Mouse (Mus musculus) embryonic fibroblast, embryonic 13.5 days (primary cell): ENCODE results near the gene Clcnkb. TPM values are rescaled to one million over a fixed set of nuclear protein-coding genes. Genes with fewer than 3 reads are reported as not detected.

Experiments used
- H3K27ac ChIP-seq: 2 replicates; pipeline ENCODE4 v1.5.1; 2012; ENCODE audit warnings: low read length, control low read depth, inconsistent platforms; ENCODE audit not compliant: insufficient read depth
- H3K4me1 ChIP-seq: 2 replicates; pipeline ENCODE4 v1.6.1; 2011; ENCODE audit warnings: low read length; ENCODE audit not compliant: control insufficient read depth, insufficient read depth
- H3K4me3 ChIP-seq: 2 replicates; pipeline ENCODE4 v1.5.1; 2011; ENCODE audit warnings: mild to moderate bottlenecking, control low read depth, low read length; ENCODE audit not compliant: insufficient read depth
- CTCF ChIP-seq: IDR thresholded peaks from 2 replicates; pipeline ENCODE4 v1.5.1; 2011; ENCODE audit warnings: mild to moderate bottlenecking, control low read depth, low read length, moderate library complexity, borderline replicate concordance; ENCODE audit not compliant: insufficient read depth
- POLR2A ChIP-seq: IDR thresholded peaks from 2 replicates; pipeline ENCODE4 v1.6.1; 2011; ENCODE audit warnings: low read depth, mild to moderate bottlenecking, control low read depth, low read length, moderate library complexity
- polyA plus RNA-seq: library from polyadenylated mRNA; stranded (reverse); fragments of >200 nt; gene quantifications from 2 replicates; pipeline ENCODE4 v1.2.4, GENCODE M21; 2011; ENCODE audit warnings: low read depth; ENCODE audit not compliant: missing spikeins, insufficient read length

Clcnkb gene
- polyA plus RNA-seq, 1 experiment, result not detected

- Histone ChIP-seq H3K27ac (no peak overlapping the region), H3K4me1 (no peaks in the 10 kb centered on the region), H3K4me3 (no peak overlapping the region)
- TF ChIP-seq POLR2A (no peak), CTCF (peak; percentile 26; the same call in 1 of the 2 replicates)
These were observed 52.8 kb downstream of the Clcnkb start for GRCm38 (mm10) chr4:141362937-141363548.

- Histone ChIP-seq H3K4me1 (no peaks in the 10 kb centered on the region), H3K4me3 (no peak overlapping the region), H3K27ac (no peak overlapping the region)
- TF ChIP-seq CTCF (no peak), POLR2A (no peak)
These were observed 55.0 kb downstream of the Clcnkb start for GRCm38 (mm10) chr4:141360846-141361245.

- Histone ChIP-seq H3K4me3 (no peak overlapping the region), H3K4me1 (no peaks in the 10 kb centered on the region), H3K27ac (no peak overlapping the region)
- TF ChIP-seq CTCF, result no peak
- no peak for TF ChIP-seq POLR2A
These were observed 56.6 kb downstream of the Clcnkb start for GRCm38 (mm10) chr4:141359222-141359621.

GRCm38 (mm10) chr4:141357811-141358210 is 58.0 kb downstream of the Clcnkb start:
- H3K27ac ChIP-seq, result no peak overlapping the region
- TF ChIP-seq CTCF (no peak), POLR2A (no peak)

More at GRCm38 (mm10) chr4:141357811-141358210, 58.0 kb downstream of the Clcnkb start:
- no peak overlapping the region for H3K4me3 ChIP-seq
- H3K4me1 ChIP-seq, result no peaks in the 10 kb centered on the region

Other genes with a start within 250 kb of the Clcnkb start
- gene Rsg1, start 202.1 kb downstream of the Clcnkb start, polyA plus RNA-seq, result 1.3 and 2.1 TPM in 2 replicates
- gene Arhgef19, start 176.5 kb downstream of the Clcnkb start, polyA plus RNA-seq, result 15.2 and 16.4 TPM in 2 replicates
- gene Epha2, start 114.8 kb downstream of the Clcnkb start, polyA plus RNA-seq, result 16.7 and 28.6 TPM in 2 replicates
- not detected in 2 replicates for gene Fam131c, start 47.8 kb downstream of the Clcnkb start, polyA plus RNA-seq
- not detected in 2 replicates for gene Clcnka, start 17.3 kb downstream of the Clcnkb start, polyA plus RNA-seq
- gene Hspb7, start 4.8 kb upstream of the Clcnkb start, polyA plus RNA-seq, result 1.2 and 1.9 TPM in 2 replicates
- not detected in 2 replicates for gene Srarp, start 20.1 kb upstream of the Clcnkb start, polyA plus RNA-seq
- 14.4 and 15.1 TPM in 2 replicates for gene Zbtb17, start 28.6 kb upstream of the Clcnkb start, polyA plus RNA-seq
- 20.7 and 21.2 TPM in 2 replicates for gene Spen, start 122.6 kb upstream of the Clcnkb start, polyA plus RNA-seq
- gene Fblim1, start 190.1 kb upstream of the Clcnkb start, polyA plus RNA-seq, result 72.4 and 90.1 TPM in 2 replicates
- not detected in 2 replicates for gene Tmem82, start 202.6 kb upstream of the Clcnkb start, polyA plus RNA-seq
- 0.19 TPM in 1 of 2 replicates, not detected in the other for gene Slc25a34, start 207.8 kb upstream of the Clcnkb start, polyA plus RNA-seq
- gene Plekhm2, start 248.9 kb upstream of the Clcnkb start, polyA plus RNA-seq, result 22.5 and 29.8 TPM in 2 replicates